Mouse (Mus musculus) liver, embryonic 12.5 days (tissue): ENCODE data around the gene Ramp1. TPM values are rescaled to one million over a fixed set of nuclear protein-coding genes. Genes with fewer than 3 reads are reported as not detected.

Experiments
- ATAC-seq: fragments of 200-750 bp; cut with Nextera tagmentation; 2 replicates; pipeline ENCODE4 v1.8.0; 2017; ENCODE audit warnings: moderate number of reproducible peaks, mild to moderate bottlenecking, moderate library complexity
- H3K27ac ChIP-seq: fragments of 300-500 bp; sonication (generic); 2 replicates; pipeline ENCODE4 v1.5.1; 2016; ENCODE audit warnings: mild to moderate bottlenecking
- H3K27me3 ChIP-seq: fragments of 300-500 bp; sonication (generic); replicated peaks from 2 replicates; pipeline ENCODE4 v1.6.1; 2016; ENCODE audit warnings: mild to moderate bottlenecking, moderate library complexity
- H3K36me3 ChIP-seq: fragments of 300-500 bp; sonication (generic); 2 replicates; pipeline ENCODE4 v1.6.1; 2016; ENCODE audit warnings: mild to moderate bottlenecking, moderate library complexity
- H3K4me1 ChIP-seq: fragments of 300-500 bp; sonication (generic); 2 replicates; pipeline ENCODE4 v1.6.1; 2016
- H3K4me2 ChIP-seq: fragments of 300-500 bp; sonication (generic); 2 replicates; pipeline ENCODE4 v1.6.1; 2016; ENCODE audit warnings: mild to moderate bottlenecking, moderate library complexity
- H3K4me3 ChIP-seq: fragments of 300-500 bp; sonication (generic); 2 replicates; pipeline ENCODE4 v1.5.1; 2016; ENCODE audit warnings: mild to moderate bottlenecking, moderate library complexity
- H3K9ac ChIP-seq: fragments of 300-500 bp; sonication (generic); 2 replicates; pipeline ENCODE4 v1.6.1; 2016; ENCODE audit warnings: mild to moderate bottlenecking, moderate library complexity
- H3K9me3 ChIP-seq: fragments of 300-500 bp; sonication (generic); replicated peaks from 2 replicates; pipeline ENCODE4 v1.6.1; 2016; ENCODE audit warnings: mild to moderate bottlenecking, moderate library complexity
- WGBS: fragments of 180-500 bp; shearing (Covaris S2); methylation state at CpG from one replicate; pipeline ENCODE4 v1.1.7; 2016; ENCODE audit not compliant: insufficient replicate concordance; 5-methylcytosine and 5-hydroxymethylcytosine counted together
- polyA plus RNA-seq: library from polyadenylated mRNA; unstranded; fragments of >200 nt; fragmentation: Nextera tagmentation; extraction: Ambion mirVana; gene quantifications from 2 replicates; pipeline ENCODE4 v1.2.1, GENCODE M21; 2016

Ramp1 gene
- polyA plus RNA-seq, 1 experiment from 2014 or later, result 4.0 TPM

DNA sequence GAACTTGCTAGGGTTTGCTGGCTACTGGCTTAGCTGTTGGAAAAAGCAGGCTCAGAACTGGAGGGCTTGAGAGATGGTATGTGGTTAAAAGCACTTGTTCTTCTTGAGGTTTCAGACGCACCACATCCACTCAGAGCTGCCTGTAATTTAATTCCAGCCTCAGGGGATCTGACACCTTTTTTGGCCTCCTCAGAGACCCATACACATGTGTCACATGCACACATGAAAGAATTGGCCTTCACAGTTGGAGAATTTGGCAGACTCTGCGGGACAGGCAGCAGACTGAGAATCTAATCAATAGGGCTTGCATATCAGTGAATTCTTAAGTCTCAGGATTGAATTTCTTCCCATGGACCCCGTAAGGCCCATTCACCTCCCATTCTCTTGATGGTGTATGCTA lies 21.5 kb downstream of the Ramp1 start:
- H3K4me3 ChIP-seq, result no peak overlapping the region
- WGBS, result 56% methylated on average over 3 of the region's 3 CpGs
- no peaks in the 10 kb centered on the region for H3K4me1 ChIP-seq
- H3K4me2 ChIP-seq, result no peak overlapping the region
- H3K9me3 ChIP-seq, result no peaks in the 10 kb centered on the region
- no peaks in the 10 kb centered on the region for H3K27me3 ChIP-seq
- ATAC-seq, result no peak
- no peaks in the 10 kb centered on the region for H3K36me3 ChIP-seq
- no peak overlapping the region for H3K9ac ChIP-seq
- no peak overlapping the region for H3K27ac ChIP-seq

DNA sequence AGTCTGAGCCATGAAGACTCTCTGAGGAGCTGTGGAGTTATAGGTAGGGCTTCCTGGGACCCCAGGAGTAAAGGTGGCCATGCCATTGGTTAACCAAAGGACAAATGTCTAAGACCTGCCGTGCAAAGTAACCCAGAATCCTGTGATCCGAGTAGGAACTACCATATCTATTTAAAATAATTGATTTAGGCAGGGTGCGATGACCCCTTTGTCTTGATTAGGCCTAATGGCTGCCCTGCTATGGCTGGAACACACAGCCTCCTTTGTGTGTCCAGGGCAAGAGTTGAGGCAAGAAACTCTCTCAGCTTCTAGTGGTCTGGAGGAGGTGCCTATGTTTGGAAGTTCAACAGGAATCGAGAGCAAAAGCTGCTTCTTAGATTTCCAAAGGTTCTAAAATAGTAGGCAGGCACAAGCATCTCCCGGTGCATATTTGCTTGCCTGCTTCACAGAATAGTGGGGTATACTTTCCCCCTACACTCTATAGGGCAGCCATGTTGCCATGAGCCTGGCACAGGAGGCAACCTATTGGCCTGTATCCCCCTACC lies 24.7 kb downstream of the Ramp1 start:
- 69% methylated on average over 5 of the region's 5 CpGs for WGBS
- ATAC-seq, result no peak
- Histone ChIP-seq H3K27ac (no peak overlapping the region), H3K4me1 (no peaks in the 10 kb centered on the region), H3K4me2 (no peak overlapping the region), H3K4me3 (no peak overlapping the region), H3K9ac (no peak overlapping the region), H3K9me3 (no peaks in the 10 kb centered on the region), H3K27me3 (no peaks in the 10 kb centered on the region), H3K36me3 (no peaks in the 10 kb centered on the region)

DNA sequence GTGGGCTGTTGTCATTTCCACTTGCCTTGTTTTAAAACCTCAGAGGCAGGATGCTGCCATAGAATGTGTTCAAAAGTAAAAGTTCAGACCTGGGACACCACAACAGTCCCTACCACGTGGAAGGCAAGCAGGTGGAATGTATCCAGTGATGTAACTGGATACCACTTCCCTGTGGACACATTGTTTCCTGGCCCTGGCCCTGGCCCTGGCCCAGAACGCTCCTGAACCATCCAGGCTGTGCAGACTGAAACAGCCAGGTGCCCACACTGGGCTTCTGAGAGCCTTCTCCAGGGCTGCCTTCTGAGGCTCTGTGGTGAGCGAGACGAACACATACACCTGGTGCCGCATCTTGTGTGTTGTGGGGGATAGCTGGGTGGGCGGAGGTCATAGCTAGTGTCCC lies 26.0 kb downstream of the Ramp1 start:
- 66% methylated on average over 6 of the region's 6 CpGs for WGBS
- ATAC-seq, result no peak
- no peaks in the 10 kb centered on the region for H3K27me3 ChIP-seq

DNA sequence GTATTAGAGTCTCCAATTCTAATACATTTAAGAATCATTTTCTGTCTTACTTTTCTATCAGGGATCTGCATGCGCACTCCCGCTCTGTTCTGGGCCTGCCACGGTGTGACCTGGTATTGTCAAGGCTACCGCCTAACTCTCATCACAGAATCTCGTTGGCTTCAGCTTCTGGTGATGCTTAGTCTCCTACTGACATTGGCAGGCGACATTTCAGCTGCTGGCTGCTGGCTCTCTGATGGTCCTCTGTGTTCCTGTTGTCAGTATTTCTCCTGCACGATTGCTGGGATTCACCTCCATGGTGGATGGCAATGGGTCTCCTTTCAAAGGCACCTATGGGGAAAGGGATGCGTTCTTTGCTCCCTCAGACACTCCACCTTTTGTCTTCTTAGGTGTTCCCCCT lies 26.7 kb downstream of the Ramp1 start:
- H3K9me3 ChIP-seq, result no peaks in the 10 kb centered on the region
- no peak overlapping the region for H3K4me2 ChIP-seq
- no peak overlapping the region for H3K9ac ChIP-seq
- WGBS, result 68% methylated on average over 8 of the region's 8 CpGs
- H3K4me3 ChIP-seq, result no peak overlapping the region
- no peaks in the 10 kb centered on the region for H3K27me3 ChIP-seq
- H3K27ac ChIP-seq, result no peak overlapping the region
- ATAC-seq, result no peak
- H3K4me1 ChIP-seq, result no peaks in the 10 kb centered on the region
- no peaks in the 10 kb centered on the region for H3K36me3 ChIP-seq

More for the DNA sequence above, 26.0 kb downstream of the Ramp1 start:
- Histone ChIP-seq H3K4me2 (no peak overlapping the region), H3K9me3 (no peaks in the 10 kb centered on the region), H3K9ac (no peak overlapping the region), H3K36me3 (no peaks in the 10 kb centered on the region), H3K27ac (no peak overlapping the region), H3K4me3 (no peak overlapping the region), H3K4me1 (no peaks in the 10 kb centered on the region)

DNA sequence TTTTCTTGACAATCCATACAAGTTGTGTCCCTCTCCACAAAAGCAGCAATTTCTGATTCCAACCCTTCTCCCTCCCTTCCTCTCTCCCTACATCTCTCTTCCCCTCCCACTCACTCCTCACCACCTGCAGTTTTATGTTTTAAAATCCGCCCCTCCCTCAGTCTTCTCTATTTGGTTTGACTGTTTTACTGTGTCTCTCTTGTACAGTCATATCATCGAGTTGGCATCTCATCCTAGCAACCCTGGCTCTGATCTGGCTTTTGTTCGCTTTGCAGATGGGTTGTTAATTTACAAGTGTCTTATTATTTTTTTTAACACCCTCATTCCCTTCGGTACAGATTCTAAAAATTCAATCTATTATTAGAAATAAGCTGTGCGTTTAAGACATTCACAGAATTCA lies 27.3 kb downstream of the Ramp1 start:
- Histone ChIP-seq H3K9ac (no peak overlapping the region), H3K36me3 (no peaks in the 10 kb centered on the region), H3K27me3 (no peaks in the 10 kb centered on the region), H3K9me3 (no peaks in the 10 kb centered on the region), H3K4me3 (no peak overlapping the region), H3K4me2 (no peak overlapping the region), H3K4me1 (peaks cover 2% of the 10 kb centered on the region; the same call in 1 of the 2 replicates), H3K27ac (no peak overlapping the region)
- no peak for ATAC-seq
- WGBS, result 63% methylated on average over 5 of the region's 5 CpGs

DNA sequence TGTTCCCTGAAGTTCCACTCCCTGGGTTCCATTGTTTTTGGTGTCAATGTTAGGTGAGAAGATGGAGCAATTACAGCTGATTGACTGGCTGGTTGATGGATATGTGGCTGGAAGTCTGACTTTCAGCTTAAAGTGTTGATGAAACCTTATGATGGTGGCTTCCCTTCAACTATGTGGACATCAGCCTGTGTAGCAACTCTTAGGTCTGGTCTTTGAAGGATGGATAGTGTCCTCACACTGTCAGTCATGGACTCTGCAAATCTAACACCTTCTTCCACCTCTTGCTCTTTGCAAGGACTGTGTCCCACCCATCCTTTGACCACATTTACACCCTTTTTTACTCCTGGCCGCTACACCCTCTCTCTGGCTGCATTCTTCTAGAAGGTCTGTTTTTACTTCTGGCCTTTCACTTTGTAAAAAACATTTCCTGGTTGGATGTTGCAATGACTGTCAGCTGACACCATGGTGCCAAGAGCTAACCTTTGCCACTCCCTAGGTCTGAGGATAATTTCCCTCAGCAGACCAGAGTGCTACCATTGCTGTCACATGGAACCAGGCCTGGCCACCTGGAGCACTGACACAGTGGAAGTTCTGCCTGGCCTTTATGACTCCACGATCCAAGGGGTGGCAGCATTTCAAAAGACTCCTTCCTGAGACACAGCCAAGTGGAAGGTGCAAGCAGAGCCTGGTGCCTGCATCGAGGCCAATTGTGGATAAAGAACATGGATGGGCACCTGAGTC lies 27.9 kb downstream of the Ramp1 start:
- ATAC-seq, result no peak
- no peak overlapping the region for H3K27ac ChIP-seq
- H3K4me1 ChIP-seq, result peaks cover 3% of the 10 kb centered on the region; the same call in 1 of the 2 replicates
- H3K4me3 ChIP-seq, result no peak overlapping the region
- no peaks in the 10 kb centered on the region for H3K36me3 ChIP-seq
- no peak overlapping the region for H3K9ac ChIP-seq
- no peaks in the 10 kb centered on the region for H3K9me3 ChIP-seq
- no peak overlapping the region for H3K4me2 ChIP-seq
- H3K27me3 ChIP-seq, result no peaks in the 10 kb centered on the region
- WGBS, result 61% methylated on average over 3 of the region's 3 CpGs

DNA sequence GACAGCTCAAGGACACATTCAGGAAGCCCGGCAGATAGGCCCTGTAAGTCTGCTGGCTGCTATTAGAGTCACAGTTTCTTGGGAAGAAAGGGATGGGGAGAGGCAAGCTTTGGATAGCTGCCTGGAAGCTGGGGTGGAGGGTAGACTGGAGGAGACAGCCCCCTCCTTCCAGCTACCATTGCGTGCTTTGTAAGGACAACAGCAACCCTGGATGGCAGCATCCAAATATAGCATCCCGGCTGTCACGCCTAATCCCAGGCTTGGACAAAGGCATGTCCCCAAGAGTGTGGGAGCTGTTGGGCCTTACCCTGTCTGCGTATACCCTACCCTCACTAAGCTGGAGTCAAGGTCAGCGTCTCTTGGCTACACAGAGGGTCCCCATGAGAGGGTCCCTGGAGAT lies 29.7 kb downstream of the Ramp1 start:
- ATAC-seq, result no peak
- no peaks in the 10 kb centered on the region for H3K27me3 ChIP-seq
- H3K27ac ChIP-seq, result no peak overlapping the region
- H3K36me3 ChIP-seq, result no peaks in the 10 kb centered on the region
- WGBS, result 77% methylated on average over 6 of the region's 6 CpGs
- H3K9me3 ChIP-seq, result no peaks in the 10 kb centered on the region
- no peak overlapping the region for H3K9ac ChIP-seq
- H3K4me3 ChIP-seq, result no peak overlapping the region
- peaks cover 10% of the 10 kb centered on the region for H3K4me1 ChIP-seq
- H3K4me2 ChIP-seq, result no peak overlapping the region

DNA sequence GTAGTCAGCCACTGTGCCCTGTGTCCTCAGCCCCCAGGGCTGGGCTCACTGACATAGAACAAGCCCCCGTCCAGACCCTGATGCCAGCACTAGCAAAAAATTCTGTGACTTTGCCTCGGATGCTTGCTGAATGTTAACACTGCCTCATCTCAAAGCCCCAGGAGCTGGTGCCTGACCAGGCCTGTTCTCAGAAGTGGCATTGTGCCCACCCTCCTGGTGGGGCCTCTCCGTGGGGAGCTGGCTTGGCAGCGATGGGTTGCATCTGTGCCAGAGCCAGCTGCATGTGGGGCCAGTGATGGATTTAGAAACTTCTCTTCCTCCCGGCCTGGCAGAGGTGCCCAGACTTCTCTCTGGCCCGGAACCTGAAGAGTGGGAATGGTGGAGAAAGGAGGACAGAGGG lies 30.2 kb downstream of the Ramp1 start:
- no peak overlapping the region for H3K9ac ChIP-seq

DNA sequence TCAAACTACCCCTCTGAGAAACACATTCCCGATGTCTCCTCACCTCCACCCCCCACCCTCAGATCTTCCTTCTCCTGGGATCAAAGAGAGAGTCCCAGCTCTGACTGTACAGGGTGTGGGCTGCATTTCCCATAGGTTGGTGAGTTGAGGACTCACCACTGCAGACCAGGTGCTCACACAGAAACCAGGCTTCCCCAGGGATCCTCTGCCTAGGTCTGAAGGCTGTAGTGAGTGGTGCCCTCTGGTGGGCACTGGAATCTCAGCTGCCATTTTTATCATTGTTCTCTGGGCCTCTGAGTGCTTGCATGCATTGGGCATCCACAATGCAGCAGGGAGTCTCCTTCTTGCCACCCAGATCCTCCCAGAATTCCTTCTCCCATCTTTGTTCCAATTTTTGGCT lies 31.5 kb downstream of the Ramp1 start:
- Histone ChIP-seq H3K4me3 (no peak overlapping the region), H3K4me2 (no peak overlapping the region), H3K27me3 (0 out of 2 replicates have a peak, but pooled peaks cover 6% of the 10 kb centered on the region), H3K9ac (no peak overlapping the region), H3K9me3 (no peaks in the 10 kb centered on the region), H3K4me1 (peaks cover 10% of the 10 kb centered on the region), H3K36me3 (no peaks in the 10 kb centered on the region), H3K27ac (no peak overlapping the region)
- 74% methylated on average over 1 of the region's 1 CpGs for WGBS
- ATAC-seq, result no peak; the same call in 1 of the 2 replicates

More for the DNA sequence above, 30.2 kb downstream of the Ramp1 start:
- Histone ChIP-seq H3K4me2 (no peak overlapping the region), H3K27ac (no peak overlapping the region), H3K27me3 (0 out of 2 replicates have a peak, but pooled peaks cover 2% of the 10 kb centered on the region), H3K36me3 (no peaks in the 10 kb centered on the region), H3K4me3 (no peak overlapping the region), H3K9me3 (no peaks in the 10 kb centered on the region), H3K4me1 (peaks cover 10% of the 10 kb centered on the region)
- no peak for ATAC-seq
- 73% methylated on average over 6 of the region's 6 CpGs for WGBS

DNA sequence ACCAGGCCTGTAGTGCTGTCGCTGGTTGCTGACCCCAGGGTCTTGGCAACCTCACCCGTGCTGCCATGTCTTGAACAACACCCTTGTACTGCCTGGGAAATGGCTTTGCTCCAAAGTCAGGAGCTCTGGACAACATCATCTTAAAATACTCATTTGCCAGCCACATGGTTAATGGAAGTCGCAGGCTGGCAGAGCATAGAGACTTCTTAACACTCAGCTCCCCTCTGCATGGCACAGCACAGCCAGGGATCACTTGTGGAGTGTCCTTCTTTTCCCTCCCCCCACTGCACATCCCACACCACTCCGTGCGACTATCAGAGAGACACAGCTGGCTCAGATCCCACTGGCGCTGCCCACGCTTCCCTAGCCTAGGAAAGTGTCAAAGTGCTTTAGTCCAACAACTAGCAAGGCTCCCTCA lies 32.0 kb downstream of the Ramp1 start:
- no peak for ATAC-seq
- WGBS, result 75% methylated on average over 7 of the region's 7 CpGs
- H3K9ac ChIP-seq, result no peak overlapping the region
- H3K27me3 ChIP-seq, result 0 out of 2 replicates have a peak, but pooled peaks cover 6% of the 10 kb centered on the region
- H3K4me3 ChIP-seq, result no peak overlapping the region
- H3K4me2 ChIP-seq, result no peak overlapping the region
- H3K27ac ChIP-seq, result no peak overlapping the region
- H3K36me3 ChIP-seq, result no peaks in the 10 kb centered on the region
- peaks cover 14% of the 10 kb centered on the region for H3K4me1 ChIP-seq
- no peaks in the 10 kb centered on the region for H3K9me3 ChIP-seq

DNA sequence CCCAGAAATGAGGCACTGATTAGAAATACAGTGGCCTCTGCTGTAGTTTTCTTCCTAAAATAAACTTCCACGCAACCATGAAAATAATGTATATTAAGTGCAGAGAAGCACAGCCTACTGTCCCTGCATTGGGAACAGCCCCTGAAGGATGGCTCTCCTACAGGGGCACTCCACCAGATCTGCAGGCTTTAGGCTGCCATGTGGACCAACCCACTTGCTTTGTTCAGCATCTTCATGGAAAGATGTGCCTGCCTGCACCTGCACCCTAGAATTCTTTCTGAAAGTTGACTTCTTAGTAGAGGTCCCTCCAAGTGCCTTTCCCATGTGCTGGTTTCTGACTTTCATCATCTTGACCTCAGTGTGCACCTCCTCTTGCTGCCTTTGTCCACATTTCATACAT lies 35.6 kb downstream of the Ramp1 start:
- no peak for ATAC-seq
- no peak overlapping the region for H3K4me2 ChIP-seq
- 80% methylated on average over 1 of the region's 1 CpGs for WGBS

DNA sequence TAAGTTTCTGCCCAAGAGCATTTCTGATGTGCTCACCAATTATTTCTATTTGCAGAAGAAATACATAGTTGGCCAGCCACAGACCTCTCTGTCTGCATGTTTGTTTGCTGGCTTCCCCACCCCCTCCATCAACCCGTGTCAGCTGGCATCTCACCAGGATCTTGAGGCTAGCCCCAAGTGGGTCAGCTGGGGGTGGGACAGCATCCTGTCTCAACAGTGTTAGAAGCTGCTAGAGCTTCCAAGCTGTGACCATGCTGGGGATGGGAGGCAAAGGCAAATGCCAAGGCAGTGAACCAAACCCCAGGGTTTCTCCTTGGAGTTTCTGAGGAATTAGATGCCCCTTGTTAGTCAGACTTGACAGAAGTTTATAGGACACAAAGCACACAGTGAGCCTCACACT lies 36.4 kb downstream of the Ramp1 start:
- Histone ChIP-seq H3K27me3 (0 out of 2 replicates have a peak, but pooled peaks cover 6% of the 10 kb centered on the region), H3K4me3 (no peak overlapping the region), H3K27ac (no peak overlapping the region), H3K9me3 (no peaks in the 10 kb centered on the region), H3K4me1 (peaks cover 26% of the 10 kb centered on the region), H3K4me2 (no peak overlapping the region), H3K9ac (no peak overlapping the region), H3K36me3 (no peaks in the 10 kb centered on the region)
- ATAC-seq, result no peak
- 9% methylated on average over 1 of the region's 1 CpGs for WGBS

More for the DNA sequence above, 35.6 kb downstream of the Ramp1 start:
- Histone ChIP-seq H3K27ac (no peak overlapping the region), H3K9me3 (no peaks in the 10 kb centered on the region), H3K4me3 (no peak overlapping the region), H3K36me3 (no peaks in the 10 kb centered on the region), H3K4me1 (peaks cover 26% of the 10 kb centered on the region), H3K9ac (no peak overlapping the region), H3K27me3 (0 out of 2 replicates have a peak, but pooled peaks cover 6% of the 10 kb centered on the region)
